In the genomic region with DNA sequence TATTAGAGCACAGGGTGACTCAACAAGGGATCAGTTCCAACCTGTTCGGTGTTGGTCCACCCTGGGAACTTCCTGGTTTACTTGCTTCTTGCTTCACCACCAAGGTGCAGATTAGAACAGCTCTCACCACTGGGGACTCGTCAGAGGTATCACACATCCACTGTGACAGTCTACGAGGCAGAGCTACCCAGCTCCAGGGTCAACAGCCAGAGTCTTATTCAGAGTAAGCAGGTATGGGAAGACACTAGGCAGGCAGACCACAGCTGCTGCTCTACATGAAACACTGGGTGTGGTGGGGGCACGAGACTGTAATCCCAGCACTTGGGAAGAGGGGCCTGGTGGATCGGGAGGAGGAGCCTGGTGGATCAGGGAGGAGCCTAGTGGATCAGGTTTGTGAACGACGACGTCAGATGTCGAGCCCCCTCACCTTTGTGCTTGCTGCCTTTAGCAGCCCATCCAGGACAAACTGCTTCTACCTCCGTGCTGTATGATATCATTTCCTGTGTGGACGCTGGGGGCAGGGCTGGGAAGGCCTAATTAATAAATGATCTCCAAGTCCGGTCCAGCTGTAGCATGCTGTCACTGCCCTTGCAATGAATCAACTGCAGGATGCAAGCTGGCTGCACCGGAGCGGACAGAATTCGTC, we compare ENCODE assay signal across 8 mouse cellular contexts. TPM values are rescaled to one million over a fixed set of nuclear protein-coding genes. Genes with fewer than 3 reads are reported as not detected.
DNase-seq lines count a peak whose midpoint lies in the region; ATAC-seq and TF ChIP-seq lines count a peak whose summit lies in the region.

No protein-coding gene starts in this region.

- H3K4me1 ChIP-seq in lung, embryonic 14.5 days (ENCODE audit: insufficient read depth): peaks cover 11% of the 10 kb centered on the region
- H3K4me1 ChIP-seq in forebrain, embryonic 12.5 days: peaks cover 29% of the 10 kb centered on the region
- no peaks in the 10 kb centered on the region for H3K4me1 ChIP-seq in midbrain, embryonic 11.5 days (ENCODE audit: control insufficient read depth, insufficient read depth, low read length)

- H3K27me3 ChIP-seq in lung, embryonic 14.5 days (ENCODE audit: insufficient read depth, low read length): peaks cover 9% of the 10 kb centered on the region; the same call in 1 of the 2 replicates
- H3K27me3 ChIP-seq in forebrain, embryonic 12.5 days: no peaks in the 10 kb centered on the region
- H3K27me3 ChIP-seq in midbrain, embryonic 11.5 days (ENCODE audit: control insufficient read depth, insufficient read depth, low read length): no peaks in the 10 kb centered on the region

- H3K27ac ChIP-seq in lung, embryonic 14.5 days (ENCODE audit: low read depth): peak overlapping the region; percentile 50
- H3K27ac ChIP-seq in forebrain, embryonic 12.5 days: peak overlapping the region; percentile 56
- no peak overlapping the region for H3K27ac ChIP-seq in midbrain, embryonic 11.5 days (ENCODE audit: low read depth, low read length)

- H3K9ac ChIP-seq in lung, embryonic 14.5 days: no peak overlapping the region
- H3K9ac ChIP-seq in forebrain, embryonic 12.5 days: no peak overlapping the region
- H3K9ac ChIP-seq in midbrain, embryonic 11.5 days (ENCODE audit: low read length): 0 out of 2 replicates have a peak overlapping the region, but pooled peaks have one; percentile 0

- WGBS in lung, embryonic 14.5 days: 17% methylated on average over 15 of the region's 15 CpGs
- 24% methylated on average over 15 of the region's 15 CpGs for WGBS in forebrain, embryonic 12.5 days
- 30% methylated on average over 15 of the region's 15 CpGs for WGBS in midbrain, embryonic 11.5 days

- ATAC-seq in lung, embryonic 14.5 days (ENCODE audit: insufficient read depth): peak; percentile 55; the same call in 1 of the 2 replicates
- peak; percentile 57 for ATAC-seq in forebrain, embryonic 12.5 days (ENCODE audit: low FRiP score)
- peak; percentile 65; the same call in 1 of the 2 replicates for ATAC-seq in midbrain, embryonic 11.5 days (ENCODE audit: low FRiP score)

- H3K4me2 ChIP-seq in lung, embryonic 14.5 days: peak overlapping the region; percentile 46
- peak overlapping the region; percentile 40 for H3K4me2 ChIP-seq in forebrain, embryonic 12.5 days
- peak overlapping the region; percentile 22 for H3K4me2 ChIP-seq in midbrain, embryonic 11.5 days

- no peaks in the 10 kb centered on the region for H3K9me3 ChIP-seq in lung, embryonic 14.5 days (ENCODE audit: low read depth, low read length)
- no peaks in the 10 kb centered on the region for H3K9me3 ChIP-seq in forebrain, embryonic 12.5 days
- H3K9me3 ChIP-seq in midbrain, embryonic 11.5 days (ENCODE audit: control insufficient read depth, low read length): no peaks in the 10 kb centered on the region

- DNase-seq in lung, embryonic 14.5 days: peak; percentile 69
- no peak for DNase-seq in lung, adult 18-20 months
- peak; percentile 64 for DNase-seq in kidney, adult 18-20 months
- DNase-seq in midbrain, embryonic 11.5 days (ENCODE audit: low spot score, missing footprints): peak; percentile 88
- no peak for DNase-seq in frontal cortex, postnatal 10 days (ENCODE audit: low spot score in 2 of 2)
- no peak for DNase-seq in thymus, postnatal 0 days (ENCODE audit: low spot score)
- DNase-seq in left cerebral cortex, postnatal 10 days (ENCODE audit: extremely low spot score in 1 of 2, low spot score in 2 of 2): no peak

- peak overlapping the region; percentile 17; the same call in 1 of the 2 replicates for H3K4me3 ChIP-seq in lung, embryonic 14.5 days (ENCODE audit: low read depth, low read length)
- H3K4me3 ChIP-seq in forebrain, embryonic 12.5 days (replicated peaks): 0 out of 2 replicates have a peak overlapping the region, but pooled peaks have one; percentile 11
- H3K4me3 ChIP-seq in midbrain, embryonic 11.5 days (ENCODE audit: low read depth, low read length): no peak overlapping the region; the same call in 1 of the 2 replicates

- H3K36me3 ChIP-seq in lung, embryonic 14.5 days (ENCODE audit: insufficient read depth): no peaks in the 10 kb centered on the region
- H3K36me3 ChIP-seq in forebrain, embryonic 12.5 days (replicated peaks): no peaks in the 10 kb centered on the region
- H3K36me3 ChIP-seq in midbrain, embryonic 11.5 days (ENCODE audit: control insufficient read depth, insufficient read depth, low read length): no peaks in the 10 kb centered on the region

- intact Hi-C loops in left cerebral cortex, postnatal 10 days (cut with DNase I): no loop called here

- 0 out of 2 replicates have a peak, but pooled peaks have one; percentile 9 for TF ChIP-seq CTCF in lung, embryonic 14.5 days (IDR thresholded peaks at IDR 0.05; ENCODE audit: low read depth)

RNA-seq across cellular contexts. Expression of a gene that starts 17.0 kb away (rescaled TPM):
- 2.7 and 4.1 TPM in 2 replicates for polyA plus RNA-seq in lung, embryonic 14.5 days (2014; fragmentation: Nextera tagmentation; extraction: Ambion mirVana)
- 7.6 and 8.3 TPM in 2 replicates for polyA plus RNA-seq in forebrain, embryonic 12.5 days (2016; fragmentation: Nextera tagmentation; extraction: Ambion mirVana)
- polyA plus RNA-seq in midbrain, embryonic 11.5 days (2014; fragmentation: Nextera tagmentation; extraction: Ambion mirVana): 3.4 and 5.1 TPM in 2 replicates
- polyA plus RNA-seq in thymus, postnatal 0 days (2015; fragmentation: Nextera tagmentation; extraction: Ambion mirVana): 1.5 and 1.6 TPM in 2 replicates
- total RNA-seq in left cerebral cortex, postnatal 10 days (2021): 10 to 100 TPM; 46.6 to 48.8 TPM

RNA-seq across cellular contexts. Expression of a gene that starts 18.9 kb away (rescaled TPM):
- 89.8 and 96.0 TPM in 2 replicates for polyA plus RNA-seq in lung, embryonic 14.5 days (2014; fragmentation: Nextera tagmentation; extraction: Ambion mirVana)
- 103 and 108 TPM in 2 replicates for polyA plus RNA-seq in forebrain, embryonic 12.5 days (2016; fragmentation: Nextera tagmentation; extraction: Ambion mirVana)
- polyA plus RNA-seq in midbrain, embryonic 11.5 days (2014; fragmentation: Nextera tagmentation; extraction: Ambion mirVana): 96.3 and 108 TPM in 2 replicates
- polyA plus RNA-seq in thymus, postnatal 0 days (2015; fragmentation: Nextera tagmentation; extraction: Ambion mirVana): 73.0 and 80.2 TPM in 2 replicates
- total RNA-seq in left cerebral cortex, postnatal 10 days (2021): 10 to 100 TPM; 45.6 to 49.6 TPM

RNA-seq across cellular contexts. Expression of a gene that starts 19.0 kb away (rescaled TPM):
- polyA plus RNA-seq in lung, embryonic 14.5 days (2014; fragmentation: Nextera tagmentation; extraction: Ambion mirVana): 9.3 and 9.4 TPM in 2 replicates
- 18.6 and 19.3 TPM in 2 replicates for polyA plus RNA-seq in forebrain, embryonic 12.5 days (2016; fragmentation: Nextera tagmentation; extraction: Ambion mirVana)
- 11.0 and 11.4 TPM in 2 replicates for polyA plus RNA-seq in midbrain, embryonic 11.5 days (2014; fragmentation: Nextera tagmentation; extraction: Ambion mirVana)
- 20.9 and 22.2 TPM in 2 replicates for polyA plus RNA-seq in thymus, postnatal 0 days (2015; fragmentation: Nextera tagmentation; extraction: Ambion mirVana)
- 10 to 100 TPM; 54.5 to 55.0 TPM for total RNA-seq in left cerebral cortex, postnatal 10 days (2021)

RNA-seq across cellular contexts. Expression of a gene that starts 31.7 kb away (rescaled TPM):
- polyA plus RNA-seq in lung, embryonic 14.5 days (2014; fragmentation: Nextera tagmentation; extraction: Ambion mirVana): 0.84 and 1.0 TPM in 2 replicates
- 0.46 and 0.57 TPM in 2 replicates for polyA plus RNA-seq in forebrain, embryonic 12.5 days (2016; fragmentation: Nextera tagmentation; extraction: Ambion mirVana)
- 0.30 and 0.32 TPM in 2 replicates for polyA plus RNA-seq in midbrain, embryonic 11.5 days (2014; fragmentation: Nextera tagmentation; extraction: Ambion mirVana)
- polyA plus RNA-seq in thymus, postnatal 0 days (2015; fragmentation: Nextera tagmentation; extraction: Ambion mirVana): 0.32 and 0.53 TPM in 2 replicates
- 10 to 100 TPM; 44.2 to 54.1 TPM for total RNA-seq in left cerebral cortex, postnatal 10 days (2021)

RNA-seq across cellular contexts. Expression of a gene that starts 32.5 kb away (rescaled TPM):
- 15.9 and 18.0 TPM in 2 replicates for polyA plus RNA-seq in lung, embryonic 14.5 days (2014; fragmentation: Nextera tagmentation; extraction: Ambion mirVana)
- polyA plus RNA-seq in forebrain, embryonic 12.5 days (2016; fragmentation: Nextera tagmentation; extraction: Ambion mirVana): 9.2 and 9.6 TPM in 2 replicates
- polyA plus RNA-seq in midbrain, embryonic 11.5 days (2014; fragmentation: Nextera tagmentation; extraction: Ambion mirVana): 5.8 and 7.2 TPM in 2 replicates
- polyA plus RNA-seq in thymus, postnatal 0 days (2015; fragmentation: Nextera tagmentation; extraction: Ambion mirVana): 2.4 and 2.8 TPM in 2 replicates
- 1 to 10 TPM; 5.9 to 8.0 TPM for total RNA-seq in left cerebral cortex, postnatal 10 days (2021)

Comparison
In these comparisons a context has a peak if more than half of its experiments do, and no peak if none do; other contexts are left out.
1. DNase-seq: peak in lung, embryonic 14.5 days (single experiment), kidney, adult 18-20 months (single experiment) and midbrain, embryonic 11.5 days (single experiment); none in lung, adult 18-20 months (0 of 2), frontal cortex, postnatal 10 days (0 of 2), thymus, postnatal 0 days (single experiment) and left cerebral cortex, postnatal 10 days (0 of 2).
2. Peak in every context shown above with its lines, with median percentiles within 50 percentile points of each other: ATAC-seq and H3K4me2 ChIP-seq.